Mouse (Mus musculus) embryo, embryonic 10 days (tissue): Measurements from ENCODE around the gene D230025D16Rik.

ENCODE experiments used
- DNase-seq: peaks from one replicate; pipeline ENCODE4 v3.0.0-alpha.2; 2015; ENCODE audit warnings: low spot score

The D230025D16Rik gene

DNA sequence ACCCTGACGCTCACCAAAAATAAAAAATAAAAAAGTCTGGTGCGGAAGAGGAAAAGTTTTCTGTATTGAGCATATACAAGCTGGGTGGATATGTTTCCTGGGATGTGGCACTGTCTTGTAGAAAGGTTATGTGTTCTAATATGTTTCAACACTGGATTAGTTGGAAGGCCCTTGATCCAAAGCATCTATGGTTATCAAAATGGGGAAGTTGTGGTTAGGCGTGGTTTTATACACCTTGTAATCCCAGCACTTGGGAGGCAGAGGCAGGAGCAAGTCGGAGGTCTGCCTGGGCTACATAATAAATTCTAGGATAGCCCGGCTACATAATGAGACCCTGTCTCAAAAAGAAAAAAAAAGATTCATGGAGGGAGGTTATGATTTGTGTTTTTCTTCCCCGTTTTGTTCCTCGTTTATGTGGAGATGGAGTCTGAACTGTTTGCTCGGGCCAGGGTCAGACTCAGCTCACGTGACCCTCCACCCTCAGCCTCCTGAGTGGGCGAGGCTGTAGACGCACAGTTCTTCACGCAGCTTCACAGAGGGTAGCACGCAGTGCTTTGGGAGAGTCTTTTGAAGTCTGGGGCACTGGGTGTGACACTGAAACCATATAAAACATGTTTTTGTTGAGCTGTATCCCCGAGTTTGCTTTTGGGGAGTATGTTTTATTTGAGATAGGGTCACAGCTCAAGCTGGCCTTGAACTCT is 12.6 kb downstream of the D230025D16Rik start:
- no peak for DNase-seq

DNA sequence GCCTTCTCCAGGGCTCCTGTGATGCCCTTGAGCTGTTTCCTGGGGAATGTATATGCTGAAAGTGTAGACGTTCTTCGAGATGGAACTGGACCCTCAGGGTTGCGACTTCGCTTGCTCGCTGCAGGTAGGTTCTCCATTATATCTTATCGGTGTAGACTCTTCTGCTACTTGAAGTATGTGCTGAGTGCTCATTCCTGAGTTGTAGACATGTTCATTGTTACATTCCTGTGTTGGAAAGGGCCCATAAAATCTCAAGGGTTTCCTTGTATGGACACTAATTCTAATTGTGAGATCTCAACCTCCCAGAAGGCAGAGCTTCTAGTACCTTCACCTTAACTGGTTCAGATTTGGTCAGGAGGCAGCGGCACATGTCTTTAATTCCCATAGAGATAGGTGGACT is 16.1 kb downstream of the D230025D16Rik start:
- no peak for DNase-seq

DNA sequence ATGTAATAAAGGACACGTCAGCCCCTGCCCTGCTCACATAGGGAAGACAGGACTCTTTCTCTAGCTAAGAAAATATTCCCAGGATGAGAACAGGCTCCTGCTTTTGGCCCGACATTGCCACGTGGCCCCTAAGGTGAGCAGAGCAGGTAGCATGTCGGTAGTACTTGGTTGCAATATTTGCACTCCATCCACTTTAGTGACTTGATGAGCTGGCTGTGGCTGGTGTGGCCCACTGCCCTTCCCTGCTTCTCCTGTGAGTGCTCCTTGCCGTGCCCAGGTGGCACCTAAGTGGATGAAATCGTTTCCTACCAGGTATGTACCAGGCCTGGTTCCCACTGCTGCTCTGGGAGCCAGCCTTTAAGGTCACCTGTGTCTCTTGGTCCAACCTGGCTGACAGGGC is 27.0 kb downstream of the D230025D16Rik start:
- no peak for DNase-seq

DNA sequence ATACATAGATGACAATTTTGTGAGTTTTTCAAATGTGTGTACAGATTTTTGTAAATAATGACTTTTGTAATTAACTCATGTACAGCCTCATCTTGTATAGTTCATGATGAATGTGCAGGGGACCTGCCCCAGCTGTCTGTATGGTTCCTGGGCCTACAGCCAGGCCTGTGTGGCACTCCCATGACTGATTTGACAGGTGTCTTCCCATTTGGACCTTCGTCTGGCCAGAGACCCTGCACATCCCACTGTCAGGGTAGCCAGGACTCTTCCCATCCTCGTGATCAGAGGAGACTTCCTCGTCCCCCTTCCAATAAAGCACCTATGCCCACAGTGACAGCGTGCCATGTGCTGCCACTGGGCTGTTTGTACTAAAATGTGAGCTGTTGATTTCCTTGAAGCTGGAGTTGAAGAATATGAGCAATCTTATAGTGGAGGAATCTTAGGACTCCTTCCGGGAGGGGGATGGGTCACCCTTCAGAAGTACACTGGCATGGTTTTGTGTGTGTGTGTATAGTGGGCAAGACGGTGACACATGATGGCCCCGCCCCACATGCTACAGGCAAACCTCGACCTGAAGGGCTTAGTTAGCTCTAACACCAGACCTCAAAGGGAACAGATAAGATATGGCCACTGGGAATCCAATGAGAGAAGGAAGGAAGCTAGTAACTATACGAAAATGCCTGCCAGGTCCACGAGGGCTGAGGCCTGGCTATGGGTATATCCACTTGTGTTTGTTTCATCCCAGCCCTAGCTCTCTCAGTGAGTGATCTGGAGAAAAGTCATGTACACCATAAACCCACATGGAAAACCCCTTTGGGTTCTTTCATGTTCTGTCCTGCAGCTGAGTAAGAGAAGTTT is 28.0 kb downstream of the D230025D16Rik start:
- DNase-seq: no peak

DNA sequence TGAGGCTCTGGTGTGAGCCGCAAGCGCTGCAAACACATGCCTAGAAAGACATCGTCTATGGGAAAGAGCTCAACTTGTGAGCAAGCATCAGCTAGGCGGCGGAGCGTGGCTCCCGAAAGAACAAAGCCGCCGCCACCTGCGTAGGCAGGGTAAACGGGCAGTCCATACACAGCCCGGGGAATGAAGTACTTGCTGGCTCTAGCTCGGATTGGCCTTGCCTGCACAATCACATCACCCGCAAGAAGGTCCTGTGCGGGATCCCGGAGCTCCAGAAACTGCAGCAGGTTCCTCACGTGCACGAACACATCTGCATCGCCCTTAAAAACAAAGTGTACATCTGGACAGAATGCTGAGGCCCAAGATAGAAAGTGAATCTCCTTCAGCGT is 28.8 kb downstream of the D230025D16Rik start:
- no peak for DNase-seq

DNA sequence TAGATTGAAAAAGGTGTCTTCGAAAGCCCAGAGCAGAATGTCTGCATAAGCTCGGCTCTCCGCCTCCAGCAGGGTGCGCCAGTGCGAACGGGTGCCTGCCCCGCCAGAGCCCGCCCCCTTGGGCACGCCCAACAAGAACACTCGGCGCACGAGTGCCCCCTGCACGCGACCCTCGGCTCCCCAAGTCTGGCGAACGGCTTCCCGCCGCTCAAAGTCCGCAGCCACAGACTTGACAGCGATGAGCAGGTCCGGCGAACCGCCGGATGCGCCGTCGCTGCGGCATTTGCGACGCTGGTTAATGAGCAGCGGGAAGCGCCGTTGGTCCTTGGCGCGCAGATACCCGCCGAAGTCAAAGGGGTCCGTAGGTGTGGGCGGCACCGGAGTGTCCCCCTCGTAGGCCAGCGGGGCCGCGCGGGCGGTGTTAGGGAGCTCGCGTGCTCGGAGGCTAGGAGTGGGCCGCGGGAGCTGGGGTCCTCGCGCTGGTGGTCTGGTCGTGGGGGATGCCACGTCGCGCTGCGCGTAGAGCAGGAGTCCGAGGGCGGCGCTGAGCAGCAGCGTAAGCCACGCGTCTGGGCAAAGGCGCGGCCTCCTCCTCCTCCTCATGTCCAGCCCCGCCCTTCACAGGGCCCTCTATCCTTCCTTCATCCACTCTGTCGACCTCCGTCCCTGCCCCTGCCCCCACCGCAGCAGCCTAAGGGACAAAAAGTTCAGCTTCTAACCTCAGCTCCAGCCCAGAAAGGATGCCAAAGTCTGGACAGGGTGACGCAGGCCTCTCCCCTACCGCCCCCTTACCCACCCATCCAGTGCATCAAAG is 29.4 kb downstream of the D230025D16Rik start:
- peak; percentile 94 for DNase-seq

DNA sequence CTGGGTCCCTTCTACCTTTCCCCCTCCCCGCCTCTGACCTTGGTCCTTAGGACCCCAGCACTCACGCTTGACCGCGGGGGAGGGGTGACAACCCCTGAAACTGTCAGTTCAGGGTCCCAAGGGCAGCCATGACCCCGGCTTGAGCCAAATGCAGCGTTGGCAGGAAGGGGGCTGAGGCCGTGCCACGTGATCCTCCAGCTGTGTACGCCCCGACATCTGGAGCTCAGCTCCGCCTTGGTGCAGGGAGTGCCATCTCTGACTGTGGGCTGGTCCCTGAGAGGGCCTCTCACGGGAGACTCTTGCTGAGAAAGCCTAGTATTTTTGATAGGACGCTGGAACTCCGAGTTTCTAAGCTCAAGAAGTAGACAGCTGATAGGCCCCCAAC is 30.0 kb downstream of the D230025D16Rik start, which contains the start of gene B3gnt9:
TSS of gene B3gnt9 (minus strand) at position 188 of the 385 bp plus-strand sequence.
- DNase-seq: peak; percentile 64

DNA sequence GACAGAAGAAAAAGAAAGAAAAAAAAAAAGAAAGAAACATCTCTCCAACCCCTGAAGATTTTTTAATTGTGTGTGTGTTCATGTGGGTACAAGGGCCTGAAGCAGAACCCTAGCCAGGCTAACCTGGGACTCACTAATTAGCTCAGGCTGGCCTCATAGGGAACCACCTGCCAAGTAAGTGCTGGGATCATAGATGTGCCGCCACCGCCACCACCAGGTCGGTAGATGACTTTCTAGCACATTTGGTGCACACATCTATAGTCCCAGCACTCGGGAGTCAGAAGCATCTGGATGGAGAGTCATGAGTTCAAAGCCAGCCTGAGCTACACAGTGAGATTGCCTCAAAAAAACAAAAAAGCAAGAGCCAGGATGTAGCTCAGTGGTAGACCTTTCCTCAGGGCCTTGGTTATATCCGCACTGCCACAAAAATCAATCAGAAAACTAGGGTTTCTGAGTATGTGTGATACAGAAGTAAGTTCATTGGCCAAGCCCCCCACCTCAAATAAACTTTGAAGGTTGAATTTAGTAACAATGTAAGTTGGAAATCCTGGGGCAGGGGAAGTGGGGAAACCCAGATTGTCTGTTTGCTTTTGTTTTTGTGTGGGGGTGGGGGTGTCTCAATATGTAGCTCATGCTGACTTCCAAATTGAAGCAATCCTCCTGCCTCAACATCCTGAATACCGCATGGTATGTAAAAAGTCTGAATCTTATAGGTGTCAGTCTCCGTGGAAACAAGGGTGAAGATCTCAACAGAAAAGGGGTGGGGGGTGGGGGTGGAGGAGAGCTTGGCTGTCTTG is 32.6 kb downstream of the D230025D16Rik start:
- DNase-seq: peak; percentile 3

DNA sequence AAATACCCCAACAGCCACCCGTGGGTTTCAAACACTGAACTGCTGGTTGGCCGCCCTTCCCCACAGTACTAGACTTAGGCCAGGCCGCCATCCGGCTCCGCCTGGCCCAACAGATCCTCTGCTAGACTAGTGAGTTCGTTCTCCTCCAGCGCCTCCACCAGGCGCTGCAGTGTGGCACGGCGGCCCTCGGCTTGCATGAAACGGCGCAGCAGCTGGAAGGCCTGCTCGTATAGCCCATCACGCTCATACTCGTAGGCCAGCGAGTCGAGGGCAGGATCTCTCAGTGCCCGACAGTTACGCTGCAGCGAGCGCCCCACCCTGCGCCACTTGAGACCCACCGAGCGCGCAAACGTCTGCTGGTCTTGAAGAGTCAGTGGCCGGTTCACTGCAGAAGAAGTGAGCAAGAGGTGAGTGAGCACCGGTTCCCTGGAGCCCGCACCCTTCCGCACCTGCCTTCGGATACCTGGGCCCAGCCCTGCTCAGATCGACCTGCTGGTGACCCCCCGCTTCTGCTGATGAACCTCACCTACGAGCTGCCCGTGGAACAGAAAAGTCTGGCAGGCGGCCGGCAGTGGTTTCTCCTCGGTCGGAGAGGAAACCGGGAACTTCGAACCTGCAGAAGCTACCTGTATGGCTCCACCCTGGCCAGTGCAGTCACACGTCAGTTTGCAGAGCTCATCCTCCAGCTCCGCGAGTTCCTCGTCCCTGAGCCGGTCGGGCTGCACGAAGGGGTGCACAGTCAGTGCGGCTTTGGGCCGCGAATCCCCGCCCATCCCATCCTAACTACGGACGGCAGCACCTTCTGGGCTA is 34.2 kb downstream of the D230025D16Rik start:
- peak; percentile 70 for DNase-seq

DNA sequence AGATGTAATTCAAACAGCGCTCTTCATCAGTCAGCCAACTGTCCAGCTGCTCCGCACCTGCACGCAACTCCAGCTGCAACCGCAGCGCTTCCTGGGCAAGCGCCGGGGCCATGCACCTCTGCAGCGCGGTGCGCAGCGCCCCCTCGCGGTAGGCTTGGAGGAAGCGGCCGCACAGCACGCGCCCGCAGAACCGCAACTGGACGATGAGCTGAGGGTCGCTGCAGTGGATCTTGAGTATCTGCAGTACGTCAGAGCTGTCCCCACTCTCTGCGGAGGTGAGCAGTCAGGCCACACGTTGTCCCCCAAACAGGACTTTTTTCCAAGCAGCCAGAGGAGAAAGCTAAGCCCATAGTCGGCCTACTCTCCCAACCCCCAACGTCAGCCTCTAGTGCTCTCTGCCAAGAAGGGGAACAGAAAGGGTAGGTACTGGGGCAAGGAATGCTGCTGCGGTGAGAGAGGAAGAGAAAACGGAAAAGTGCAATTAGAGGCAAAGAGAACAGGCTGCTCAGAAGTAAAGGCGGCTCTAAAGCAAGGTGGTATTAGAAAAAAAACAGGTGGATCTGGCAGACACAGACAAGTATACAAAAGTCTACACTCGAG is 34.9 kb downstream of the D230025D16Rik start:
- DNase-seq: peak; percentile 91

DNA sequence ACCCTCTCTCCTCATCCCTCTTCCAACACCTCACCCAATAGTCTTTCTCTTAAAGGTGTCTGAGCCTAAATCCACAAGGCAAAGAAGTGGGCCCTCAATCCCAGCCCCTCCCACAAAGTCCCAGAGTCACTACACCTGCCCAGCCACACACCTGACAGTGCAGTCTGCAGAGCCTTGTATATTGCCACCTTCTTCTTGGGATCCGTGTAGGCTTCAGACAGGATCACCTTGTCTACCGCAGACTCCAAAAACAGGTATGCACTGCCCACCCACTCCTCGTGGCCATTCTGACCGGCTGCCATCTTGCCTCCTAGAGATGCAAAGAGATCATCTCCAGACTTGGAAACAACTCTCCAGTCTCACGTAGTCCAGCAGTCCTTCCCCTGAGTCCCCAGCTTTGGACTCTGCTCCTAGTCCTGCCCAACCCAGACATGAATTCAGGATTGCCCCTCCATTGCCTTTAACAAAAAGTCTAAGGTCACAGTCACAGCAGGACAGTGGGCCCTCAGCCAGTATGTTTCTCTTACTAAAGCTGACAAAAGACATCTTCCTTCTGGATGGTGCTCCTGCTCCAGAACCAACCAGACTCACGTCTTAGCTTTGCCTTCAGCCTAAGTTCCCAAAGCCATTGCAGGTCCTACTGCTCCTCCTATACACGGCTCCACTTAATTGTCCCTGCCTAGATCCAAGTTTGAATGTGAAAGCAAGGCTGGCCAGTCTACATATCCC is 35.6 kb downstream of the D230025D16Rik start:
- no peak for DNase-seq

DNA sequence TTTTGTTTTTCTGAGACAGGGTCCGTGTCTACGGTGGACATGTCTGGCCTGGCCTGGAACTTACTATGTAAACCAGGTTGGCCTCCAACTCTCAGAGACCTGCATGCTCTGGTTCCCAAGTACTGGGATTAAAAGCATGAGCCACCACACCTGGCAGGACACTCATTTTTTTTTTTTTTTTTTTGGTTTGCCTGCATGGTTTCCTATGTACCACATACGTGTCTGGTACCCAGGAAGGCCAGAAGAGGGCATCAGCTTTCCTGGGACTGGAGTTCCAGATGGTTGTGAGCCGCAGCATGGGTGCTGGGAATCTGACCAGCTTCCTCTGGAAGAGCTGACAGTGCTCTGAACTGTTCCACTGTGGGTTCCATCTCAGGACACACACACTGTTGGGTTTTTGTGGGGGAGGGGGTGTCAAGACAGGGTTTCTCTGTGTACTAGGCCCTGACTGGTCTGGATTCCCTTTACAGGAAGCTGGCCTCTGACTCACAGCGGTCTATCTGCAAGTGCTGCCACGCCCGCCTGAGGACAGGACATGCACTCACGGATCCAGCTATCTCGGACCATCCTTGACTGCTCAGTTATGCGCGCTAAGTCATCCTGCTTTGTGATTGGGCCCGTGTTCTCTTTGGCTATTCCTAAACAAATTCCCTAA is 36.5 kb downstream of the D230025D16Rik start:
- DNase-seq: no peak

DNA sequence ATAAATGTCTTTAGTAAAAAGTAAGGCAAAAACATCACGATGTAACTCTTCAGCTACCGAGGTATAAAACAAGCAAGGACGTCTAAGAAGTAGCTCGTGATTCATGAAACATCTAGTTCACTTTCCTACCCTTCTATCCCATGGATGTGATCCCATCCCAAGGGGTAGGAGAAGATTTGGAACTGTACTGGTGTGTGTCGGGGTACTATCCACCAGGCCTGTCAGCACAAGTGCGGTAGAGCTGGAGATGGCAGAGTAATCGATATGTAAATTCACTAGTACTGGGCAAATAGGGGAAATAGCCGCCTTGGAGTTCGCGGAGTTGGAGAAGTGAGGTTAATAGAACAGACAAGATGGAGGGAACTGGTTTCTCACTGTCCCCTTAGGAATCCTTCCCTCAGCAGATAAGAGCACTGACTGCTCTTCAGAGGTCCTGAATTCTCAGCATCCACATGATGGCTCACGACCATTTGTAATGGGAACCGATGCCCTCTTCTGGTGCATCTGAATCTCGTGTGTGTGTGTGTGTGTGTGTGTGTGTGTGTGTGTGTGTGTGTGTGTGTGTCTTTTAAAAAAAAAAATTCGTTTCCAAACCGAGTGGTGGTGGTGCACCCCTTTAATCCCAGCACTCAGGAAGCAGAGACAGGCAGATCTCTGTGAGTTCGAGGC is 38.4 kb downstream of the D230025D16Rik start:
- no peak for DNase-seq

DNA sequence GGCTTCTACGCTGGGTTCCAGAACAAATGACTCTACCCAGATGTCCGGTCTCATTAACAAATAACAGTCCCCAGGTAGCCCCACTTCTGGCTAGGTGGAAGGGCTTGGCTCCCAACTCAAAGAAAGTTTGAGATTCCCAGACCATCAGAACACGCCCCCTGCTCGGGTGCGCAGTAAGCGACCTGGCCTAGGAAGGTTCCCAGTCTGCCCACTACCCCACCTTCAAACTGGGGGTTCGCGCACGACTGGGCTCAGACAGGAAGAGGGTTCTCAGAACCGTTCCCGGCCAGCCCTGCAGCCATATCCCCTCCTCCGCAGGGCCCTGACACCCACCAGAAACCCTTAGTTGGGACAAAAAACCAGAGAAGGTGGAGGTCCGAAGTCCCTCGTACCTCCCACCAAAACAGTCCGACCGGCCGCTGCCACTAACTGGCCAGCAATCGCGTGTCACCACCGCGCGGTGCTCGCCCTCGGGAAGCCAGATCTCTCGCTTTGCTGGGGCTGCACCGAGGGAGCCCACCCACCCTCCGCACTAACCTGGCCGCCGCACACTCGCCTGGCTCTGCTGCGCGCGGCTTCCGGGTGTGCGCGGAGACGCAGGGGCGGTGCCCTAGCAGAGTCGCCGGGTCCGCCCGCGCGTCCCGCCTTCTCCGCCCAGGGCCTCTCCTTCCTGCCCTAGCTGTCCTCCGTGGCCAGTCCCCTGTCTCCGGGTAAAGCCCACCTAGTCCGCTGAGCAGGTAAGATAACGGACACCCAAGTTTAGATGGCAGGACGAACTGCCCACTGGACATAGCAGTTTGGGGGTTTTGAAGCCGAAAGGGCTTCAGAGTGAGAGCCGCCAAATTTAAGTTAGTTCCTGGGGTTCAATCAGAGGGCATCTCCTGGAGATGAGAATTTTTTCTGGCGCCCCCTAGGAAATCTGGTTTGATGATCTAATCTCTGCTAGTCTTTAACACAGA is 39.4 kb downstream of the D230025D16Rik start, which contains the start of the genes Tradd and Fbxl8:
TSS of gene Tradd (minus strand) at position 586 of the 959 bp plus-strand sequence.
TSS of gene Fbxl8 (plus strand) at position 625 of the 959 bp plus-strand sequence.
- peak; percentile 77 for DNase-seq

DNA sequence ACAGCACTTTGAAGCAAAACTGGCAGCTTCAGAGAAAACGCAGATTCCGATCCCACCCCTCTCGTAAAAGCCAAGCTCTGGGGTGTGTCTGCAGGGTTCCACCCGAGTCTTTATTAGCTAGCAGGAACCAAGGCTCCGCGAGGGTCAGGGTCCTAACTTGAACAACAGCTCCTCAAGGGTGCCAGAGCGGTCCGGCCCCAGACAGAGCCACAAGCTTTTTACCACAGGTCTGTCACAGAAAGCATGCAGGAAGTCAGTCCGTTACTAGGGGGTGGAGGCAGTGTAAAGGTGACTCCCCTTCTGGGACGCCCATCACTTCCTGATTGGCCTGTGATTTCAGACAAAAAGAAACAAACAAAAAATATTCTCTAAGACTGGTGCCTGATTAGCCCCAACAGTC is 40.2 kb downstream of the D230025D16Rik start:
- DNase-seq: no peak

DNA sequence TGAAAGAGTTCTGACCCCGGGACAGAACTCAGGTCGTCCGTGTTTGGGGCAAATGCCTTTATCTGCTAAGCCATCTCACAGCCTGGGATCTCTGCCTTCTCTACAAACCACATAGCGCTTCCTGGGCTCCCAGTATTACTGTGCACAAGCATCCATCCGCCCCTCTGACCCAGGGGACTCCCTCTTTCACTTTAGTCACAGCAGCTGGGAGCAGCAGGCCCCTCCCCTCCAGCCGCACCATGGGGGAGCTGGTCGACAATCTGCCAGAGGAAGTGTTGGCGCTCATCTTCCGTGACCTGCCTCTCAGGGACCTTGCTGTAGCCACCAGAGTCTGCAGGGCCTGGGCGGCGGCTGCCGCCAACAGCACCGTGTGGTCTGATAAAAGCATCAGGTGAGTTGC is 41.8 kb downstream of the D230025D16Rik start:
- DNase-seq: no peak
